Mouse (Mus musculus) CH12.LX (cell line): ENCODE data around the gene Macrod1.
"Not testable (repeated sequence)": the region's sequence is repeated elsewhere in the genome, so short reads cannot be mapped to it uniquely, and the experiment has no call there.

ENCODE experiments used
- BHLHE40 ChIP-seq: IDR thresholded peaks from 2 replicates; pipeline ENCODE4 v1.6.1; 2011; ENCODE audit warnings: mild to moderate bottlenecking, low read depth, low read length, improper control_type of control experiment
- CTCF ChIP-seq, 2 experiments: IDR thresholded peaks in 1 of 2; conservative IDR thresholded peaks in 1 of 2; 2 replicates each; pipeline ENCODE4 v1.5.1; 2011 to 2012; ENCODE audit warnings: low read depth in 2 of 2, low read length in 2 of 2, improper control_type of control experiment in 1 of 2, inconsistent platforms in 1 of 2, mild to moderate bottlenecking in 1 of 2, moderate library complexity in 1 of 2
- E2F4 ChIP-seq: IDR thresholded peaks from 2 replicates; pipeline ENCODE4 v1.6.1; 2011; ENCODE audit warnings: low read depth, low read length, improper control_type of control experiment; ENCODE audit not compliant: insufficient replicate concordance
- EP300 ChIP-seq: IDR thresholded peaks from 2 replicates; pipeline ENCODE4 v1.6.1; 2011; ENCODE audit warnings: low read length, improper control_type of control experiment
- MAZ ChIP-seq: IDR thresholded peaks from 2 replicates; pipeline ENCODE4 v1.6.1; 2012; ENCODE audit warnings: low read depth, mild to moderate bottlenecking, inconsistent platforms, low read length, improper control_type of control experiment, moderate library complexity
- MYC ChIP-seq: IDR thresholded peaks from 2 replicates; pipeline ENCODE4 v1.6.1; 2011; ENCODE audit warnings: low read depth, mild to moderate bottlenecking, improper control_type of control experiment, low read length
- POLR2A ChIP-seq: IDR thresholded peaks from 2 replicates; pipeline ENCODE4 v1.6.1; 2011; ENCODE audit warnings: low read depth, mild to moderate bottlenecking, improper control_type of control experiment, low read length
- TBP ChIP-seq: conservative IDR thresholded peaks from 2 replicates; pipeline ENCODE4 v1.6.1; 2011; ENCODE audit warnings: low read depth, low read length, improper control_type of control experiment
- ZC3H11A ChIP-seq: IDR thresholded peaks from 2 replicates; pipeline ENCODE4 v1.6.1; 2012; ENCODE audit warnings: low read depth, mild to moderate bottlenecking, inconsistent platforms, low read length, improper control_type of control experiment
- ZMIZ1 ChIP-seq: IDR thresholded peaks from 2 replicates; pipeline ENCODE4 v1.6.1; 2012; ENCODE audit warnings: low read depth, mild to moderate bottlenecking, inconsistent platforms, low read length, improper control_type of control experiment

DNA sequence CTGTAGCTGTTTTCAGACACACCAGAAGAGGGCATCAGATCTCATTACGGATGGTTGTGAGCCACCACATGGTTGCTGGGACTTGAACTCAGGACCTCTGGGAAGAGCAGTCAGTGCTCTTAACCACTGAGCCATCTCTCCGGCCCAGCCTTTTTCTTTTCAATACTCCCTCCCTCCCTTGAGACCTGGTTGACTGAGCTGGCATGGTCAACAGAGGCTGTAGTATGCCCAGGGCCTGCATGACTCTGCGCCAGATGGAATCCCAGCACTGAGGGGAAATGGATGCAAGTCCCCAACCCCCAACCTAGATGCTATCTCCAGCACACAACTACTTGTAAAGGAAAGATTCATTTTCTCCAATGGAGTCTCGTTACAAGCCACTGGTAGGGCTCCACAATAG lies 3.2 kb upstream of the Macrod1 start:
- TF ChIP-seq CTCF (conservative IDR thresholded peaks at IDR 0.05 in 1 of 2, IDR thresholded peaks at IDR 0.05 in 1 of 2; ENCODE audit: low read depth in 2 of 2, low read length in 2 of 2); TBP; ZC3H11A; MYC; ZMIZ1; POLR2A; MAZ; BHLHE40; EP300; E2F4: not testable (repeated sequence)
